Mouse (Mus musculus) v-Abl transformed pro-B cells (cell line): ENCODE results near the gene Rasal3.

Experiments used
- in situ Hi-C, 2 experiments: fragments of 400-800 bp; cut with MboI; formaldehyde crosslinking; loops; one replicate each; pipeline ENCODE4 v1.15.1; 2025; ENCODE audit not compliant: unreplicated experiment in 2 of 2

The Rasal3 gene

DNA sequence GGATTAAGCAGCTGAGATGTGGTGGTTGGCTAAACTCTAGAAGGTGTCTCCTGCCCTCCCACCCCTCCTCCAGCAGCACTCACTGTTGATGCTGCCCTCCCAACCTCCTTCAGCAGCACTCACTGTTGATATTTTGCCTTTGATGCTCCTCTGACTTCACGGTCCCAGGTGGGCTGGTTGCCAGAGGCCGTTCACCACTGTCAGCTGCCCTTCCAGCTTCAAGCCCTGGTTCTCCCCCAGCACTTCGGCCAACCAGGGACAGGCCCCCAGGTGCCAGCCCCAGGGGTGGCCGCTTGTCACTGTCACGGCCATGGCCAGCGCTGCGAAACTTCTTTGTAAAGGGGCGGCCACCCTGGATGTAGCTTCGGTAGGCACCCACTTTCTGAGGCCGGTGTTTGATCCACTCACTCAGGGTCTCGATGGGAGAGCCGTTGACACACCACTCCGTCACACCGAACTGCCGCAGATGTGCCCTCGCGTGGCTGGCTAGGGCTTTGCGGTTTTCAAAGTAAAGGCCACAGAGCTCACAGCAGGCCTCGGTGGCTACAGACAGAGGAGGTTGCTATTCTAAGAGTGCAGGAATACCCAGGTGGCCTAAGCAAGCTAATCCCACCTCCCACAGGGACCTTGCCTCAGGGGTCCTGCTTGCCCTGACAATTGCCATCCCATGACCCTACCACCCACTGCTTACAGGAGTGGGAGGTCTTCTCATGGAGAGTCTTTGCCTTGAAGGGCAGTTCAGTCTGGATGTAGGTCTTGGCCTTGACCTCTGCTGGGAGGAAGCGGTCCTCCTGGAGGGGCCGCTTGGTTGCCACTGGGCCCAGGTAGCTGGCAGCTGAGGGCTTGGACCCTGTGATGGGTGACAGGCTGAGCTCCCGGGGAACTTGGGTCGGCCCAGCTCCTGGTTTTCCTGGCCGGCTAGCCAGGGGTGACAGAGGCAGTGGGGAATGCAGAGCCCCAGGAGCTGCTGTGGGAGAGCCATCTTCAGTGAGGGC, 46.3 kb downstream of the Rasal3 start:
- in situ Hi-C loops = no loop called here

DNA sequence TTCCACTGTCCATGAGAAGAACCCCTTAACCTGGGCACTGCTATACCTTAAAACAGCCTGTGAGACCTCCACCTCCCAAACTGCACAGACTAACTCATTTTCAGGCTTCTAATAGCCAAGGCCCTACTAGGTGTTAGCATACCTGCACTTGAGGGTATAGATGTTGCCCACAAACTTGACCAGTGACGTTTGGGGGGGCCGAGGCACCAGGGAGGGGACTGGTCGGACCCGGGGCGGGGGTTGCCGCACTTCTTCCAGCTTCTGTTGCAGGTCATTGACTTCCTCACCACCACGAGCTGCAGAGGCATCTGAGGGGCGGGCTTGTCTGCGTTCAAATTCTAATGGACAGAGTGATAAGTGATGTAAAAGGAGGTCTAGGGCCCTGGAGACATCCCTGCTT, 47.1 kb downstream of the Rasal3 start:
- in situ Hi-C loops = no loop called here

DNA sequence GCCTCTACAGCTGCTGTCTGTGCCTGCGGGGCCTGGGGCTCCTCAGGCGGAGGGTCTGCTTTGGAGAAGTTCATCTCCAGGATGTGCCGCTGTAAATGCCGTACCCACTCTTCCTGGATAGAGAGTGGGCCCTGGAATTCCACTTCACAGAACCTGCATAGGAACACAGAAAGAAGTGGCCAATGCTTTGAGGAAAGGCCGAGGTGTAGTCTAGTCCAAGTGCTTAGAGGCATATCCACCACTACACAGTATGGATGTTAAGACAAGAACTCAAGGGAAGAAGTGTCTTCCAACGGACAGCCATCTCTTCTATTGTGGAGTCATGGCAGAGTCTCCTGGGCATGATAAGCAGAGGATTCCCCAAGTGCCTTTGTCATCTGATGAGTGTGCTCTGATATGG, 48.4 kb downstream of the Rasal3 start:
- in situ Hi-C loops = no loop called here

DNA sequence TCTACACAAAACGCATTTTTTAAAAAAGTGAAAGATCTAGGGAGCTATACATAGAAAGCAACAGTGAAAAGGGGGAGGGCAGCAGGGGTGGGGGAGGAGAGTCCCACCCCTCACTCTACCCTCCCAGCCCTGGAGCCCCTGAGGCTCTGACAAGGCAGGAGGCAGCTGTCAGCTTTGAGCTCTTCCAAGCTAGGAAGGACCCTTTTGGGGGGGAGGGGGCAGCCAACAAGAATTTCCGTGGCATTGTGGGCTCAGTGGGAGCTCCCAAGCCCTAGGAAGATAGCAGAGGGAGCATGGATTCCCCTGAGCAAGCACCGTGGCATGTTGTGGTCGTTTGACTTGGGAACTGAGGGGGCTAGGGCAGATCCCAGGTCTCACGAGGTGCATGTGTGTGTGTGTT, 49.2 kb downstream of the Rasal3 start:
- in situ Hi-C loops = loop anchor here in 1 of 2 experiments (5.0 kb wide), 1 partner anchor 78 kb away; no protein-coding TSS in a partner anchor

DNA sequence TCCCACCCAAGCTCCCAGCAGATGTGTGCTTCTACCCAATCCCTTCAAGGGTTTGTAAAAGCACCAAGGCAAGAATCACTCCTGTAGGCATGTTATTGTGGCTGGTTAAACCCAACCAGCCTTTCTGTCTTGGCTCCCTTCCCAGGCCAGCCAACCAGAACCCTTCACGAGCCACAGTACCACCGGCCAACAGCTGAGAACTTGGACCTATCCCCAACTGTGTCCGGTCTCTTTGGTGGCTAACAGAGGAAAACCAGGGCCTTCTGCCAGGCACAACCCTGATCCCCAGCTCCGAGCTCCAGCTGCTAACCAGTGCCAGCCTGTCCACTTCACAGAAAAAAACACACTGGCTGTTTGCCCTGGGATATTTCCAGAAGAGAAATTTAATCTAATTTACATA, 49.7 kb downstream of the Rasal3 start:
- in situ Hi-C loops = loop anchor here in 1 of 2 experiments (5.0 kb wide), 1 partner anchor 79 kb away; no protein-coding TSS in a partner anchor

DNA sequence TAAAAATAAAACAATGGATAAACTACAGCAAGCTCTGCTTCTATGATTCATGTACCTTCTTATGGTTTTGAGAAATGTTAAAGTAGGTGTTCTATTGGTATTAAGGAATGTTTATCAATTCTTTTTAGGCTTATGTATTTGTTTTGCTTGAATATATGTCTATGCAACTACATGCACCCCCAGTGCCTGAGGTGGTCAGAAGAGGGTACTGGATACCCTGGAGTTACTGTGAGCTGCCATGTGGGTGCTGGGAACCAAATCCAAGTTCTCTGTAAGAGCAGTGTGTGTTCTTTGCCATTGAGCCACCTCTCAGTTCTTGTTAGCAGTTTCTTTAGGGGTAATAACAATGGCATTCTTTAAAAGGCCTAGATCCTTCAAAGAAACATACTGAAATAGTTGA, 51.7 kb downstream of the Rasal3 start:
- in situ Hi-C loops = loop anchor here in 1 of 2 experiments (5.0 kb wide), 1 partner anchor 81 kb away; no protein-coding TSS in a partner anchor

DNA sequence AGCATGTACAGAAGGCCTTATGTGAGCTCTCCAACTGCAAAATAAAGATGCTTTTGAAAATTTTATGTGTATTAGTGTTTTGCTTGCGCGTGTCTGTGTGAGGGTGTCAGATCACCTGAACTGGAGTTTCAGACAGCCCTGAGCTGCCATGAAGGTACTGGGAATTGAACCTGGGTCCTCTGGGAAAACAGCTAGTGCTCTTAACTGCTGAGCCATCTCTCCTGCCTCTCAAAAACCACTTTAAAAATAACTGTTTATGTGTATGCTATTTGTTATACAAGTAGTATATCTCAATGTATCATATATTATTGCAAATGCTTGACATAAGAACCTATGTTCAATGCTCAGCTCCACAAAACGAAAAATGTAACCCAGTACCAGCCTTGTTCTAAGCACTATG, 52.1 kb downstream of the Rasal3 start:
- in situ Hi-C loops = loop anchor here in 1 of 2 experiments (5.0 kb wide), 1 partner anchor 81 kb away; no protein-coding TSS in a partner anchor

DNA sequence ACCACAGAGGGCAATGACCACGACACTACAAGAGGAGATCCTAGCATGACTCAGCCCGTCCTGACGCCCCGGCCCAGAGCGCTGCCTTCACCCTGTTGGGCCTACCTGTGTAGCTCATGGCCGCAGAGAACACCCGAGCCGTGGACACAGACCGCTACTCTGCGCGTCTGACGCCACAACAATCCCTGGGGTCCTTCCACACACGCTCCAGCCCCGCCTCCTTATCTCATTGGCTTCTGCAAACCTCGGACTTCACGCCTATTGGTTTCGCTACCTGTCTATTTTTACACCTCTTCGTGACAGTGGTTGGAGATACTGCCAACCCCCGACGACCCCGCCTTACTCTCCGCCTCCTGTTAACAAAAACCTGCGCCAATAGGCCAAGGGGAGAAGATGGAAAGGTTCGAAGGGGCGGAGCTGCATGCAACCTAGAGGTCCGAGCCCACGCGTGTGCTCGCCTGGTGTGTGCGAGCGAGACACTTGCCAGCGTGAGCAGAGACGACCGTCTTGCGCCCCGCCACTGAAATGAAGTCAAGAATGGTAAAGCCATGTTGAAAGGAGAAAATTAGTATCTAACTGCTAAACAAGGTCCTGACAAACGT, 52.9 kb downstream of the Rasal3 start, which contains the start of gene Akap8l:
TSS of gene Akap8l (minus strand) at position 226 of the 602 bp plus-strand sequence.
- in situ Hi-C loops = loop anchor here in 1 of 2 experiments (5.0 kb wide), 1 partner anchor 82 kb away; no protein-coding TSS in a partner anchor

DNA sequence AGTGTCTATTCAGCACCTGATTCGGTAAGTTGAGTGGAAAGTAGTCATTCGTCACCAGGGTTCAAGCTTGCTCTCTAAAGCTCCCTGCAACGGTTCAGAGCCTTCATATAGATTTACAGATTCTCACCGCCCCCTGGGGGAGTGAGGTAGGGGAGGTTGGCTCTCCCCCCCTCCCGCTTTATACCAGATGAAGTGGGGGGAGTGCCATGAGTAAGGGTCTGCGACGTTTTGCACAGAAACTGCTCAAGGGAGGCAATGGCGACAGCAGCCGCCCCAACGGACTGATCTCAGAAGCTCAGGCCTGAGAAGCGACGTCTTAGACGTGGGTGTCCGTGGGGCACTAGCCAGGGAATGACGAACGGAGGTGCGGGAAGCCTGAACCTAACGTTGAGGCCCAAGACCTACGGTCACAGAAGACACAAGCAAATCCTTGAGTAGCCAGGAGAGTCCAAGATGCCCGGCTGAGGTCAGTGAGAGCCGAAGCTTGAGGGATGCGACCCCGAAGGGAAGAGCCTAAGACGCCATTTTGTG, 53.5 kb downstream of the Rasal3 start:
- in situ Hi-C loops = loop anchor here (5.0 to 10.0 kb wide), 3 partner anchors 82 to 335 kb away; partner anchors contain the start of gene Cyp4f15 (in 1 of the 2)

DNA sequence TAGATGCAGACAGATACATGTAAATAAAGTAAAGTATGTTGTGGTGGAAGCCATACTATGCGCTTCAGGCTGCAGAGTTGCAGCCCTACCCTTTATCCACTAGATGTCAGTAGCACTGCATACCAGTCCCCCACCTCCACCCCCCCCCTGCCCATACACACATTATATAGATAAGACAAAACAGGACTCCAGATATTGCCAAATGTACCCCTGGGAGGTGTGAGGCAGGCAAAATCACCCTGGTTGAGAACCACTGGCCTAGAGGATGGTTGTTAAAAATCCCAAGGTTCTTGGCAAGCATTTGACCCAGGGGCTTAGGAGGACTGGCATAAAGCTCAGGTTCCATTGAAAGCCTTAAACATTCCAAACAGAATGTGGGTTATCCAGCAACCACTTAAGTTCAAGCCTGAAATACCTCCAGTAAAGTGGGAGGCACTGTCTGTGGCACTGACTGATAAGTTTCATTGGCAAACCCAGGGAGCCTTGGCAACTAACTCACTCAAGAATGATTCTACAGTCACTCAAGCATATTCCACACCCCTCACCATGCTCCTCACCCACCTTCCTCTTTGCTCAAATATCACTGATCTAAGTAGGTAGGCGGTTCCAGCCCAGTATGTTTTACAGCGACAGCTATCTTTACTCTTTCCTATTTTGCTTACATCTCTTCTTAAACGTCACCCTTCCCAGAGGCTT, 54.2 kb downstream of the Rasal3 start:
- in situ Hi-C loops = loop anchor here (10.0 kb wide), 2 partner anchors 146 to 336 kb away; partner anchors contain the start of gene Cyp4f15 (in 1 of the 2)

DNA sequence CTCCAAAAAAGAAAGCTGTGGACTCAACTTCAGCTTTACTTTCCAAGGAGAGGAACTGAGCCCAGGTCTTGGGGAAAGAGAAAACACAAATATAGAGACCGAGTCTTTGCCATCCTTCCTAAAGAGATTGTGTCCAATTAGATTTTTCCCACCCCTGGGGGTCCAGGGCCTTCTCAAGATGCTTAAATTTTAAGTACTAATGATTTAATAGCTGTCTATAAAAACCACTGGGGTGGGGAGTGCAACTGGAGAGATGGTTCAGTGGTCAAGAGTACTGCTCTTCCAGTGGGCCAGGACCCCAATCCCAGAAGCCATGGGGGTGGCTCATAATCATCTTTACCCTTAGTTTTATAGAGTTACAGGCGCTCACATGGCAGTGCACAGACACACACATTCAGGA, 55.0 kb downstream of the Rasal3 start:
- in situ Hi-C loops = loop anchor here (10.0 kb wide), 2 partner anchors 146 to 336 kb away; partner anchors contain the start of gene Cyp4f15 (in 1 of the 2)

DNA sequence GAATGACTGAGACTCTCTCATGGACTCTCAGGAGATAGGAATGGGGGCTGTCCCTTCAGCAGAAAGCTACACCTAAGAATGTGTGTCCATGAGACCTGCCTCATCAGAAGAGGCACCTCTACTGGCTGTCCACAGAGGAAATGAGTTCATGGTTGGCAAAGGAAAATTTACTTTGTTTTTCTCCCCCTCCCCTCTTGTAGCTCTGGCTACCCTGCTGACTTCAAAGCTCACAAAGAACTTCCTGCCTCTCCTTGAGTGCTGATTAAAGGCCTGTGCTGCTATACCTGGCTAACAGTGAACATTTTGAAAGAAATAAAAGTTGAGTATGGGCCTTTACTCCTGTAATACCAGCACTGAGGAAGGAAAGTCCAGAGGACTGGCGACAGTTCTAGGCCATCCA, 62.3 kb downstream of the Rasal3 start:
- in situ Hi-C loops = loop anchor here (5.0 to 10.0 kb wide), 4 partner anchors 91 to 344 kb away; partner anchors contain the start of gene Cyp4f15 (in 1 of the 2)
